Mouse (Mus musculus): ENCODE data around the gene Rhbdf2.

DNA sequence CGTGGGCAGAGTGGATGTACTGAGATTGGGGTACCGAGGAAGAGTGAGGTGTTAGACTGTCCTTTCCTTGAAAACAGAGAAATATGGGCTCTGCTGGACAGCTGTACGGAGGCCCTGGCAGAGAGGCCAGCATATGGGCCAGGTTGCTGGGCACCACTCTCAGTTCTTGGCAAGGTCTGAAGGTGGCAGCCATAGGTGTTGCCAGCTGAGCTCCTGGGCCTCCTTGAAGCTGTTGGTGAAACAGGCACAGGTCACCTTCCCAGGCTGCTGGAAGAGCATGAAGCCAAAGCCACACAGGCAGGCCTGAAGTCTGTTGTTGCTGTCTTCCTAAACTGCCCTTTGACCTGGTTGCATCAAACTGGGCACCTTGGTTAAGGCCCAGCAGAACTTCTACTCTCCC, 14.9 kb upstream of the Rhbdf2 start:
- no peak for TF ChIP-seq ZNF384 (IDR thresholded peaks at IDR 0.05; ENCODE audit: low read depth, low read length)
- no peak for TF ChIP-seq CHD2 (IDR thresholded peaks at IDR 0.05; ENCODE audit: low read depth, low read length)
- no peak for TF ChIP-seq MAFK (IDR thresholded peaks at IDR 0.05; ENCODE audit: insufficient read depth, low read depth, low read length)

Data from ES-E14 (cell line).